Mouse (Mus musculus): Measurements from ENCODE around the gene Hivep3. TPM values are rescaled to one million over a fixed set of nuclear protein-coding genes. Genes with fewer than 3 reads are reported as not detected.

Hivep3 gene
- polyA plus RNA-seq, 1 experiment from 2014 or later: 4.2 TPM

GRCm38 (mm10) chr4:120101186-120101585 is 367.6 kb downstream of the Hivep3 start:
- Histone ChIP-seq H3K4me3 (replicated peaks) (no peak overlapping the region), H3K4me2 (no peak overlapping the region), H3K36me3 (replicated peaks) (no peaks in the 10 kb centered on the region), H3K9me3 (peaks cover 12% of the 10 kb centered on the region; the same call in 1 of the 2 replicates), H3K4me1 (no peaks in the 10 kb centered on the region), H3K9ac (no peak overlapping the region), H3K27me3 (no peaks in the 10 kb centered on the region), H3K27ac (no peak overlapping the region)
- ATAC-seq (ENCODE audit: low FRiP score): no peak

DNA sequence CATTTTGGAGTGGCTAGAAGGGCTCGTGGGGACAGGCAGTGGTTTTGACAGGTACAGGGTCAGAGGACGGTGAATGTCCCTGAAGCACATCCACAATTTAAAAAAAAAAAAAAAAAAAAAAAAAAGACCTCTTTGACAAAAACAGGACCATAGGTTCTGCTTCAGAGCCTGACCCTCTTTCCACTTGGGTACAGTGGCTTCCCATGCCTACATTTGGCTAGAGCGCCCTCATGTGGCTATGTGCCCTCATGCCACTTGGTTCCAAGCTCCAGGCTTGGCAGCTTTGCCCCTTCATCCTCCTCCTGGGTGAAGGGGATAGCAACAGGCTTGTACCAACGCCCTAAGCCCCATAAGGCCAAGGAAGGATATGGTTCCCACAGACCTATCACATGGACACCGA is 371.0 kb downstream of the Hivep3 start:
- Histone ChIP-seq H3K27me3 (no peaks in the 10 kb centered on the region), H3K4me3 (replicated peaks) (no peak overlapping the region), H3K4me1 (no peaks in the 10 kb centered on the region), H3K9ac (no peak overlapping the region), H3K36me3 (replicated peaks) (no peaks in the 10 kb centered on the region), H3K9me3 (no peaks in the 10 kb centered on the region), H3K27ac (no peak overlapping the region), H3K4me2 (no peak overlapping the region)
- ATAC-seq (ENCODE audit: low FRiP score): no peak
- 53% methylated on average over 5 of the region's 5 CpGs for WGBS

DNA sequence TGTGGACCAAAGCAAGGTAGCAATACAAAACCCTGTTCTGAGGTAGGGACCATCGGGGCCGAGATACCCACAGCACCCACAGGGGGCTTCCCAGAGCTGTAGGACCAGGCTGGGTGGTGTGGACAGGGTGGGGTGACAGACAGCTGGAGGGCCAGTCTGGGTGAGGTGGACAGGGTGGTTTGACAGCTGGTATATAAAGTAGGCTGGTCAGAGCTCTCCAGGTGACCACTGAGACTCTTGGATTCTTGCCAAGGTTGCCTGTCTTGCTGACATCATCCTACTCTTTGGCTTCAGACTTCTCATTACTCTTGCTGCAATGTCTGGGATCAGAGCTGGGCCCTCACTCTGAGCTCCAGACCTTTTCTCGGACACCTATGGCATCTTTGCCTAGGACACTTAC is 372.8 kb downstream of the Hivep3 start:
- Histone ChIP-seq H3K4me3 (replicated peaks) (no peak overlapping the region), H3K4me2 (no peak overlapping the region), H3K4me1 (no peaks in the 10 kb centered on the region), H3K9ac (no peak overlapping the region), H3K27ac (no peak overlapping the region), H3K9me3 (no peaks in the 10 kb centered on the region), H3K27me3 (no peaks in the 10 kb centered on the region), H3K36me3 (replicated peaks) (no peaks in the 10 kb centered on the region)
- ATAC-seq (ENCODE audit: low FRiP score): no peak
- 91% methylated on average over 3 of the region's 3 CpGs for WGBS

DNA sequence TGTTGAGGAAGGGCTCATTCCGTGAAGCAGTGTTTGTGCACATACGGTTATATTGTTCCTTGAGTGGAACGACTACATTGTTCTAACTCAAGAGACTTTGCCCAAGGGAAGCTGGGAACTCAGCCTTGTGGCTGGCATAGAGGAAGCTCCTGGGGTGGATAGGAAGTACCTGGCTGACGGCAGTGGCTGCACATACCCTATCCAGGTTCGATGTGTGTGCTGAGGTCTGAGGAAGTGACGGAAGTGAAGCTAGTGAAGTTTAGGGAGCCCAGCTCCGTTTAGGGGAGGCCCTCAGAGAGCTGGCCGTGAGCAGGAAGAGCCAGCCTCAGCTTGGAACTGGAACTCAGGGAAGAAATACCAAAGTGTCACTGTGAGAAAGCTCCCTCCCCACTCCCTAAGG is 374.2 kb downstream of the Hivep3 start:
- no peak overlapping the region for H3K4me3 ChIP-seq (replicated peaks)
- WGBS: 81% methylated on average over 8 of the region's 8 CpGs
- no peak for ATAC-seq (ENCODE audit: low FRiP score)
- H3K4me1 ChIP-seq: no peaks in the 10 kb centered on the region
- H3K4me2 ChIP-seq: no peak overlapping the region
- no peaks in the 10 kb centered on the region for H3K9me3 ChIP-seq
- H3K27ac ChIP-seq: no peak overlapping the region
- no peaks in the 10 kb centered on the region for H3K27me3 ChIP-seq
- no peaks in the 10 kb centered on the region for H3K36me3 ChIP-seq (replicated peaks)
- no peak overlapping the region for H3K9ac ChIP-seq

GRCm38 (mm10) chr4:120115516-120115915 is 381.9 kb downstream of the Hivep3 start:
- no peak overlapping the region for H3K9ac ChIP-seq
- H3K27ac ChIP-seq: no peak overlapping the region
- WGBS: 85% methylated on average over 3 of the region's 3 CpGs
- H3K4me3 ChIP-seq (replicated peaks): no peak overlapping the region
- no peak overlapping the region for H3K4me2 ChIP-seq
- no peaks in the 10 kb centered on the region for H3K36me3 ChIP-seq (replicated peaks)
- H3K4me1 ChIP-seq: no peaks in the 10 kb centered on the region
- ATAC-seq (ENCODE audit: low FRiP score): no peak
- H3K9me3 ChIP-seq: no peaks in the 10 kb centered on the region
- H3K27me3 ChIP-seq: no peaks in the 10 kb centered on the region

GRCm38 (mm10) chr4:120116312-120116711 is 382.7 kb downstream of the Hivep3 start:
- H3K4me2 ChIP-seq: no peak overlapping the region
- no peak overlapping the region for H3K4me3 ChIP-seq (replicated peaks)
- H3K36me3 ChIP-seq (replicated peaks): no peaks in the 10 kb centered on the region
- no peaks in the 10 kb centered on the region for H3K27me3 ChIP-seq
- no peaks in the 10 kb centered on the region for H3K9me3 ChIP-seq
- ATAC-seq (ENCODE audit: low FRiP score): no peak
- no peak overlapping the region for H3K27ac ChIP-seq
- 87% methylated on average over 1 of the region's 1 CpGs for WGBS
- no peaks in the 10 kb centered on the region for H3K4me1 ChIP-seq
- H3K9ac ChIP-seq: no peak overlapping the region

DNA sequence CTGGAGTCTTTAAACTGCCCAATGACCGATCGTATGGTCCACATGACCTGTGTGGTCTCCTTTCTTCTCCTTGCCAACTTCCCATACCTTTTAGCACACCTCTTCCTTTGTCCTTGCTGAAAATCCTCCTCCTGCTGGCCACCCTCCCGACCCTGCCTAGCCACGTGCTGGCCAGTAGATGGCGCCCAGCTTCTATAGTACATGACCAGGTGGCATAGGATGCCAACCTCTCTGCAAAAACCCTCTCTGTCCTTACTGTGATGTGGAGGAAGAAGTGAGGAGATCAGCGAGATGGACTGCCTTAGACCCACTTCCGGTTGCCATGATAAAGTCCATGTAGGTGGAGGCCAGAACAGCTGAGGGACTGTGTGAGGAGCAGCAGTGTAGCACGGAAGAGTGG is 386.7 kb downstream of the Hivep3 start:
- Histone ChIP-seq H3K36me3 (replicated peaks) (no peaks in the 10 kb centered on the region), H3K4me3 (replicated peaks) (no peak overlapping the region), H3K9ac (no peak overlapping the region), H3K27me3 (no peaks in the 10 kb centered on the region), H3K4me2 (no peak overlapping the region), H3K9me3 (no peaks in the 10 kb centered on the region), H3K27ac (no peak overlapping the region), H3K4me1 (no peaks in the 10 kb centered on the region)
- WGBS: 37% methylated on average over 8 of the region's 8 CpGs
- no peak for ATAC-seq (ENCODE audit: low FRiP score)

GRCm38 (mm10) chr4:120124656-120125055 is 391.1 kb downstream of the Hivep3 start:
- Histone ChIP-seq H3K27ac (no peak overlapping the region), H3K9me3 (no peaks in the 10 kb centered on the region), H3K4me3 (replicated peaks) (no peak overlapping the region), H3K27me3 (0 out of 2 replicates have a peak, but pooled peaks cover 3% of the 10 kb centered on the region), H3K4me1 (no peaks in the 10 kb centered on the region), H3K4me2 (no peak overlapping the region), H3K9ac (no peak overlapping the region), H3K36me3 (replicated peaks) (no peaks in the 10 kb centered on the region)
- WGBS: 83% methylated on average over 6 of the region's 6 CpGs
- no peak for ATAC-seq (ENCODE audit: low FRiP score)

GRCm38 (mm10) chr4:120126047-120126446 is 392.5 kb downstream of the Hivep3 start:
- WGBS: 88% methylated on average over 6 of the region's 6 CpGs
- Histone ChIP-seq H3K4me1 (no peaks in the 10 kb centered on the region), H3K4me3 (replicated peaks) (no peak overlapping the region), H3K4me2 (no peak overlapping the region), H3K36me3 (replicated peaks) (no peaks in the 10 kb centered on the region), H3K9ac (no peak overlapping the region), H3K9me3 (no peaks in the 10 kb centered on the region), H3K27me3 (0 out of 2 replicates have a peak, but pooled peaks cover 3% of the 10 kb centered on the region), H3K27ac (no peak overlapping the region)
- ATAC-seq (ENCODE audit: low FRiP score): no peak

GRCm38 (mm10) chr4:120127333-120127732 is 393.7 kb downstream of the Hivep3 start:
- no peaks in the 10 kb centered on the region for H3K9me3 ChIP-seq
- ATAC-seq (ENCODE audit: low FRiP score): no peak
- no peak overlapping the region for H3K4me3 ChIP-seq (replicated peaks)
- H3K9ac ChIP-seq: no peak overlapping the region
- no peaks in the 10 kb centered on the region for H3K4me1 ChIP-seq
- no peak overlapping the region for H3K27ac ChIP-seq
- H3K27me3 ChIP-seq: 0 out of 2 replicates have a peak, but pooled peaks cover 3% of the 10 kb centered on the region
- H3K4me2 ChIP-seq: no peak overlapping the region
- 90% methylated on average over 3 of the region's 3 CpGs for WGBS
- no peaks in the 10 kb centered on the region for H3K36me3 ChIP-seq (replicated peaks)

- no peak overlapping the region for H3K4me3 ChIP-seq (replicated peaks)
- 79% methylated on average over 4 of the region's 4 CpGs for WGBS
- H3K9ac ChIP-seq: no peak overlapping the region
- H3K4me2 ChIP-seq: no peak overlapping the region
- ATAC-seq (ENCODE audit: low FRiP score): no peak
- no peaks in the 10 kb centered on the region for H3K9me3 ChIP-seq
- H3K4me1 ChIP-seq: no peaks in the 10 kb centered on the region
- 0 out of 2 replicates have a peak, but pooled peaks cover 3% of the 10 kb centered on the region for H3K27me3 ChIP-seq
- H3K27ac ChIP-seq: no peak overlapping the region
- no peaks in the 10 kb centered on the region for H3K36me3 ChIP-seq (replicated peaks)
Observed at GRCm38 (mm10) chr4:120128033-120128432, 394.4 kb downstream of the Hivep3 start.

GRCm38 (mm10) chr4:120129233-120129885 is 395.8 kb downstream of the Hivep3 start:
- H3K27me3 ChIP-seq: 0 out of 2 replicates have a peak, but pooled peaks cover 3% of the 10 kb centered on the region
- whole genome bisulfite sequencing: 58% methylated on average over 4 of the region's 4 CpGs
- H3K4me1 ChIP-seq: 0 out of 2 replicates have a peak, but pooled peaks cover 4% of the 10 kb centered on the region
- no peak overlapping the region for H3K4me2 ChIP-seq
- no peak overlapping the region for H3K4me3 ChIP-seq (replicated peaks)
- H3K27ac ChIP-seq: no peak overlapping the region
- H3K9me3 ChIP-seq: no peaks in the 10 kb centered on the region
- H3K9ac ChIP-seq: no peak overlapping the region
- H3K36me3 ChIP-seq (replicated peaks): no peaks in the 10 kb centered on the region
- peak; percentile 74 for ATAC-seq (ENCODE audit: low FRiP score)

DNA sequence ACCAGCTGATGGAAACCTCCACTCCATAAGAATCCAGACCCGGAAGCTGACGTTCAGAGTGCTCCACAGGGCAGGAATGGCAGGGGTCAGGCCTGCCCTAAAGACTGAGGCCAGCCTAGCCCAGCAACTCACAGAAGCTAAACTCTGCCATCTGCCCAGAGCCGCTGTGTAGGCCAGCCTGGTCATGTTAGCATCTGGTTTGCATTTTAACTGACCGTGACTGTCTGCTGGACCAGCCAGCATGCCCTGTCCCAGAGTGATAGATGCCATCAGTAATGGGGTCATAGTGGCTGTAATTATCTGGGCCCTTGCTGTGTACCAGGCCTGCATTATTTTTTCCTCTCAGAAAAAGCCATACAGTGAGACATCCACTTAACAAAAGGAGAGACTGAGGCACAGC is 397.3 kb downstream of the Hivep3 start:
- Histone ChIP-seq H3K4me3 (replicated peaks) (no peak overlapping the region), H3K4me1 (0 out of 2 replicates have a peak, but pooled peaks cover 4% of the 10 kb centered on the region), H3K9me3 (no peaks in the 10 kb centered on the region), H3K4me2 (no peak overlapping the region), H3K9ac (no peak overlapping the region), H3K27ac (no peak overlapping the region), H3K27me3 (0 out of 2 replicates have a peak, but pooled peaks cover 3% of the 10 kb centered on the region), H3K36me3 (replicated peaks) (no peaks in the 10 kb centered on the region)
- 81% methylated on average over 4 of the region's 4 CpGs for WGBS
- no peak for ATAC-seq (ENCODE audit: low FRiP score)
